In the genomic region with DNA sequence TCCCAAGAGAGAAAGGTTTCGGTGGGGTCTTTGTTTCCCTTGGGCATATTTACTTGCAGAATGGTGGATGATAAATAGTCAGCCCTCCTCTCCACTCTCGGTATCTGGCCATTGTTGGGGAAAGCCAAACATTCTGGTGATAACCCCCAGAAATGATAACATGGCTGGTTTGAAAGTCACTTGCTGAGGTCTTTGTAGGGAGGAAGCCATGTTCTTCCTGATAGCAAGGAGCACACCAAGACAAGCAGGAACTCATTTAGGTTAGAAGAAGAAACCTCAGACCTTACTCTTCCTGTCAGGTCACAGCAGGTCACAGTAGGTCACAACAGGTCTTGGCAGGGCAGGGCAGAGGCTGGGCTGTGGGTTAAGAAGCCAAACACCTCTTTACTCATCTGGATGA, we compare ENCODE assay signal across 27 mouse cellular contexts.
DNase-seq lines count a peak whose midpoint lies in the region; ATAC-seq and TF ChIP-seq lines count a peak whose summit lies in the region.
"Had no signal": no experiment of that assay in that cellular context is flagged by ENCODE, and none has a peak within 500 bp of the region (broad histone marks: within the 10 kb centered on the region; RNA-seq: fewer than 3 reads in every experiment).

No protein-coding gene starts in this region.

- peak; percentile 11; the same call in 1 of the 2 replicates for ATAC-seq in megakaryocyte, adult 5-6 weeks (ENCODE audit: poor library complexity, severe bottlenecking)
- ATAC-seq: forebrain, embryonic 16.5 days; intestine, postnatal 0 days; liver, embryonic 12.5 days; midbrain, embryonic 16.5 days had no signal

- H3K36me3 ChIP-seq in heart, embryonic 10.5 days: no peaks in the 10 kb centered on the region
- H3K36me3 ChIP-seq: forebrain, embryonic 10.5 days; heart, embryonic 15.5 days; hindbrain, embryonic 15.5 days; kidney, embryonic 15.5 days; limb, embryonic 13.5 days; liver, embryonic 12.5 days; midbrain, embryonic 10.5 days; neural tube, embryonic 15.5 days had no signal

- no peak for TF ChIP-seq CTCF in bone marrow macrophage, adult 2 months (IDR thresholded peaks at IDR 0.05; ENCODE audit: low read depth, low read length)

- WGBS in heart, embryonic 10.5 days: 28% methylated on average over 2 of the region's 2 CpGs

- no peak overlapping the region for H3K4me3 ChIP-seq in heart, embryonic 10.5 days
- H3K4me3 ChIP-seq in bone marrow macrophage, adult 2 months (ENCODE audit: insufficient read depth, low read length): no peak overlapping the region
- H3K4me3 ChIP-seq: forebrain, embryonic 10.5 days; heart, embryonic 15.5 days; hindbrain, embryonic 15.5 days; kidney, embryonic 15.5 days; limb, embryonic 13.5 days; liver, embryonic 12.5 days; midbrain, embryonic 10.5 days; neural tube, embryonic 15.5 days had no signal

- peaks cover 62% of the 10 kb centered on the region for H3K4me1 ChIP-seq in heart, embryonic 10.5 days
- peaks cover 91% of the 10 kb centered on the region for H3K4me1 ChIP-seq in bone marrow macrophage, adult 2 months (ENCODE audit: control insufficient read depth, insufficient read depth, low read length)
- H3K4me1 ChIP-seq: hindbrain, embryonic 15.5 days; neural tube, embryonic 15.5 days had no signal

- H3K9me3 ChIP-seq in heart, embryonic 10.5 days: no peaks in the 10 kb centered on the region
- H3K9me3 ChIP-seq: forebrain, embryonic 10.5 days; heart, embryonic 15.5 days; hindbrain, embryonic 15.5 days; kidney, embryonic 15.5 days; limb, embryonic 13.5 days; liver, embryonic 12.5 days; midbrain, embryonic 10.5 days; neural tube, embryonic 15.5 days had no signal

- H3K27ac ChIP-seq in heart, embryonic 10.5 days: no peak overlapping the region
- H3K27ac ChIP-seq in bone marrow macrophage, adult 2 months (ENCODE audit: insufficient read depth, low read depth, low read length): peak overlapping the region; percentile 99
- H3K27ac ChIP-seq: forebrain, embryonic 10.5 days; heart, embryonic 15.5 days; hindbrain, embryonic 15.5 days; limb, embryonic 13.5 days; liver, embryonic 12.5 days; midbrain, embryonic 10.5 days; neural tube, embryonic 15.5 days had no signal

- DNase-seq in heart, embryonic 10.5 days (ENCODE audit: low spot score): peak; percentile 57
- no peak for DNase-seq in heart, adult 18-20 months
- DNase-seq in frontal cortex, postnatal 10 days (ENCODE audit: low spot score in 2 of 2): no peak
- no peak for DNase-seq in thymus, adult 18-20 months
- DNase-seq in lung, postnatal 36 days: no peak
- DNase-seq: adrenal gland, postnatal 14 days; cerebellum, adult 9-10 months; gastrocnemius, postnatal 14 days; heart, postnatal 4 days; kidney, postnatal 4 days; layer of hippocampus, adult 9-11 months; lung, adult 18-20 months; lung, postnatal 14 days; thymus, postnatal 25 days had no signal

- no peaks in the 10 kb centered on the region for H3K27me3 ChIP-seq in heart, embryonic 10.5 days (ENCODE audit: insufficient read depth, poor library complexity, severe bottlenecking)
- H3K27me3 ChIP-seq: heart, embryonic 15.5 days; hindbrain, embryonic 15.5 days; kidney, embryonic 15.5 days; limb, embryonic 13.5 days; liver, embryonic 12.5 days; neural tube, embryonic 15.5 days had no signal

- TF ChIP-seq POLR2A in bone marrow macrophage, adult 2 months (IDR thresholded peaks at IDR 0.05; ENCODE audit: borderline replicate concordance, low read depth, low read length): no peak
